Comparison of ENCODE assay signal across 8 mouse cellular contexts in genomic region chr3:37348221-37349165, GRCm38 (mm10). TPM values are rescaled to one million over a fixed set of nuclear protein-coding genes. Genes with fewer than 3 reads are reported as not detected.
DNase-seq lines count a peak whose midpoint lies in the region; ATAC-seq and TF ChIP-seq lines count a peak whose summit lies in the region.

Fgf2 (plus strand) TSS chr3:37348346.

- H3K4me3 ChIP-seq in liver, adult 2 months (ENCODE audit: insufficient read depth, low read depth, low read length): peak within 1 kb of the TSS; percentile 63
- H3K4me3 ChIP-seq in embryonic facial prominence, embryonic 10.5 days: peak within 1 kb of the TSS; percentile 72
- H3K4me3 ChIP-seq in kidney, embryonic 15.5 days (replicated peaks): peak within 1 kb of the TSS; percentile 71
- H3K4me3 ChIP-seq in liver, embryonic 15.5 days (replicated peaks): peak within 1 kb of the TSS; percentile 53

- no peak for TF ChIP-seq CTCF in liver, adult 2 months (IDR thresholded peaks at IDR 0.05; ENCODE audit: low read depth, low read length)

- peak; percentile 63 for ATAC-seq in kidney, embryonic 15.5 days (replicated peaks; ENCODE audit: low FRiP score)
- no peak for ATAC-seq in liver, embryonic 15.5 days (ENCODE audit: insufficient read depth)

- no peak for TF ChIP-seq POLR2A in liver, adult 2 months (IDR thresholded peaks at IDR 0.05; ENCODE audit: extremely low read depth, insufficient read depth, low read length)

- no peaks in the 10 kb centered on the region for H3K9me3 ChIP-seq in embryonic facial prominence, embryonic 10.5 days
- no peaks in the 10 kb centered on the region for H3K9me3 ChIP-seq in kidney, embryonic 15.5 days (replicated peaks)
- no peaks in the 10 kb centered on the region for H3K9me3 ChIP-seq in liver, embryonic 15.5 days (replicated peaks)

- H3K79me2 ChIP-seq in liver, adult 2 months (ENCODE audit: control insufficient read depth, insufficient read depth, low read length): no peaks in the 10 kb centered on the region

- H3K4me1 ChIP-seq in liver, adult 2 months (ENCODE audit: control insufficient read depth, insufficient read depth, low read length): no peaks in the 10 kb centered on the region; the same call in 1 of the 2 replicates
- H3K4me1 ChIP-seq in embryonic facial prominence, embryonic 10.5 days: peaks cover 17% of the 10 kb centered on the region
- H3K4me1 ChIP-seq in kidney, embryonic 15.5 days: peaks cover 14% of the 10 kb centered on the region
- H3K4me1 ChIP-seq in liver, embryonic 15.5 days (replicated peaks): peaks cover 22% of the 10 kb centered on the region

- H3K36me3 ChIP-seq in liver, adult 2 months (ENCODE audit: control insufficient read depth, insufficient read depth, low read length): no peaks in the 10 kb centered on the region
- H3K36me3 ChIP-seq in embryonic facial prominence, embryonic 10.5 days (replicated peaks): no peaks in the 10 kb centered on the region
- no peaks in the 10 kb centered on the region for H3K36me3 ChIP-seq in kidney, embryonic 15.5 days
- H3K36me3 ChIP-seq in liver, embryonic 15.5 days (replicated peaks): no peaks in the 10 kb centered on the region

- peaks cover 15% of the 10 kb centered on the region; the same call in 1 of the 2 replicates for H3K27me3 ChIP-seq in liver, adult 2 months (ENCODE audit: control insufficient read depth, insufficient read depth, low read length)
- peaks cover 63% of the 10 kb centered on the region for H3K27me3 ChIP-seq in embryonic facial prominence, embryonic 10.5 days (replicated peaks; ENCODE audit: low read depth, poor library complexity, severe bottlenecking)
- H3K27me3 ChIP-seq in kidney, embryonic 15.5 days: peaks cover 43% of the 10 kb centered on the region
- peaks cover 66% of the 10 kb centered on the region for H3K27me3 ChIP-seq in liver, embryonic 15.5 days

- DNase-seq in liver, adult 2 months (ENCODE audit: extremely low read depth, low read depth, low spot score): no peak
- no peak for DNase-seq in liver
- peak; percentile 65 for DNase-seq in embryonic facial prominence, embryonic 10.5 days (ENCODE audit: low spot score)
- peak; percentile 52 for DNase-seq in heart, adult 8-10 months (ENCODE audit: low spot score)
- peak; percentile 46 for DNase-seq in ovary, postnatal 36 days (ENCODE audit: low spot score)
- no peak for DNase-seq in natural killer cell, adult 2 months (ENCODE audit: low spot score in 2 of 2)

- WGBS in liver, adult 2 months: 4% methylated on average over 66 of the region's 75 CpGs
- 1% methylated on average over 75 of the region's 75 CpGs for WGBS in embryonic facial prominence, embryonic 10.5 days
- 1% methylated on average over 75 of the region's 75 CpGs for WGBS in kidney, embryonic 15.5 days
- 2% methylated on average over 74 of the region's 75 CpGs for WGBS in liver, embryonic 15.5 days (ENCODE audit: insufficient replicate concordance)

- peak within 1 kb of the TSS; percentile 98 for H3K4me2 ChIP-seq in kidney, embryonic 15.5 days
- H3K4me2 ChIP-seq in liver, embryonic 15.5 days: peak within 1 kb of the TSS; percentile 79

- H3K27ac ChIP-seq in liver, adult 2 months (replicated peaks; ENCODE audit: insufficient read depth, low read depth, low read length): no peak within 1 kb of the TSS
- H3K27ac ChIP-seq in embryonic facial prominence, embryonic 10.5 days (replicated peaks): peak within 1 kb of the TSS; percentile 82
- no peak within 1 kb of the TSS for H3K27ac ChIP-seq in kidney, embryonic 15.5 days
- H3K27ac ChIP-seq in liver, embryonic 15.5 days (replicated peaks): no peak within 1 kb of the TSS

- peak within 1 kb of the TSS; percentile 57 for H3K9ac ChIP-seq in liver, adult 2 months (ENCODE audit: low read depth, low read length)
- H3K9ac ChIP-seq in kidney, embryonic 15.5 days: peak within 1 kb of the TSS; percentile 58
- H3K9ac ChIP-seq in liver, embryonic 15.5 days: peak within 1 kb of the TSS; percentile 11; the same call in 1 of the 2 replicates

RNA-seq across cellular contexts. Expression of gene Fgf2, which starts in this region (rescaled TPM):
- 0.46 and 0.67 TPM in 2 replicates for total RNA-seq in liver, adult 2 months (2014; rRNA removed)
- polyA plus RNA-seq in liver, adult 2 months (2012; rRNA removed): 0.07 and 0.11 TPM in 2 replicates
- 0.36 and 0.41 TPM in 2 replicates for polyA plus RNA-seq in embryonic facial prominence, embryonic 10.5 days (2016; fragmentation: Nextera tagmentation; extraction: Ambion mirVana)
- 10 to 100 TPM in 2 of 4 experiments, 1 to 10 TPM in 2; 9.2 to 15.7 (median 12.1) TPM for total RNA-seq in heart, adult 8-10 months (2022)
- polyA plus RNA-seq in kidney, embryonic 15.5 days (2015; fragmentation: Nextera tagmentation; extraction: Ambion mirVana): 2.3 and 2.4 TPM in 2 replicates
- polyA plus RNA-seq in liver, embryonic 15.5 days (2015; fragmentation: Nextera tagmentation; extraction: Ambion mirVana): 0.12 and 0.14 TPM in 2 replicates

Comparison
In these comparisons a context has a peak if more than half of its experiments do, and no peak if none do; other contexts are left out.
1. Peak in DNase-seq, H3K4me3 ChIP-seq and H3K27ac ChIP-seq in embryonic facial prominence, embryonic 10.5 days; RNA of the gene not detected or under 1 TPM.
2. DNase-seq: peak in heart, adult 8-10 months (single experiment) and ovary, postnatal 36 days (single experiment); none in liver, adult 2 months (single experiment), liver (single experiment) and natural killer cell, adult 2 months (0 of 2).
3. Peak in every context shown above with its lines, with median percentiles within 50 percentile points of each other: H3K4me3 ChIP-seq and H3K9ac ChIP-seq.